Mouse (Mus musculus) bone marrow, adult 2 months (tissue): ENCODE measurements around the gene Eef1e1.

Experiments
- CTCF ChIP-seq: fragments of 200-500 bp; IDR thresholded peaks from 2 replicates; pipeline ENCODE4 v1.5.1; 2011; ENCODE audit warnings: low read length, control low read depth; ENCODE audit not compliant: control insufficient read depth, insufficient read depth
- POLR2A ChIP-seq: fragments of 200-500 bp; IDR thresholded peaks from 2 replicates; pipeline ENCODE4 v1.6.1; 2011; ENCODE audit warnings: low read depth, mild to moderate bottlenecking, control low read depth, low read length, borderline replicate concordance; ENCODE audit not compliant: control insufficient read depth

GRCm38 (mm10) chr13:38613583-38613982 is 45.3 kb downstream of the Eef1e1 start:
- TF ChIP-seq CTCF, result no peak
- TF ChIP-seq POLR2A, result no peak
